Mouse (Mus musculus): Measurements from ENCODE around the gene Nmnat2.
A peak's percentile ranks its signal among the peaks of the same experiment; 100 is the strongest.

Gene Nmnat2

GRCm38 (mm10) chr1:152986981-152987380, 32.2 kb downstream of the Nmnat2 start:
- no peak for DNase-seq

GRCm38 (mm10) chr1:152990067-152990466, 35.3 kb downstream of the Nmnat2 start:
- DNase-seq: no peak

- DNase-seq: peak; percentile 76
Measured at GRCm38 (mm10) chr1:152992271-152993134, 37.7 kb downstream of the Nmnat2 start.

GRCm38 (mm10) chr1:152993803-152994202, 39.0 kb downstream of the Nmnat2 start:
- DNase-seq: no peak

- no peak for DNase-seq
Measured at GRCm38 (mm10) chr1:152999983-153000382, 45.2 kb downstream of the Nmnat2 start.

- DNase-seq: peak; percentile 32
Measured at GRCm38 (mm10) chr1:153000486-153001228, 45.9 kb downstream of the Nmnat2 start.

GRCm38 (mm10) chr1:153002295-153003050, 47.7 kb downstream of the Nmnat2 start:
- DNase-seq: no peak

- DNase-seq: no peak
Measured at GRCm38 (mm10) chr1:153004472-153004871, 49.7 kb downstream of the Nmnat2 start.

- no peak for DNase-seq
Measured at GRCm38 (mm10) chr1:153006054-153006453, 51.3 kb downstream of the Nmnat2 start.

- no peak for DNase-seq
Measured at GRCm38 (mm10) chr1:153006761-153007160, 52.0 kb downstream of the Nmnat2 start.

GRCm38 (mm10) chr1:153007292-153007691, 52.5 kb downstream of the Nmnat2 start:
- no peak for DNase-seq

- no peak for DNase-seq
Measured at GRCm38 (mm10) chr1:153007824-153008223, 53.0 kb downstream of the Nmnat2 start.

GRCm38 (mm10) chr1:153009338-153009737, 54.5 kb downstream of the Nmnat2 start:
- no peak for DNase-seq

- DNase-seq: no peak
Measured at GRCm38 (mm10) chr1:153010353-153011351, 55.9 kb downstream of the Nmnat2 start.

- DNase-seq: no peak
Measured at GRCm38 (mm10) chr1:153011544-153011943, 56.8 kb downstream of the Nmnat2 start.

- no peak for DNase-seq
Measured at GRCm38 (mm10) chr1:153013541-153014288, 58.9 kb downstream of the Nmnat2 start.

GRCm38 (mm10) chr1:153014431-153015186, 59.8 kb downstream of the Nmnat2 start:
- peak; percentile 87 for DNase-seq

- DNase-seq: peak; percentile 63
Measured at GRCm38 (mm10) chr1:153016465-153017163, 61.8 kb downstream of the Nmnat2 start.

GRCm38 (mm10) chr1:153019128-153019527, 64.3 kb downstream of the Nmnat2 start:
- no peak for DNase-seq

GRCm38 (mm10) chr1:153019623-153020022, 64.8 kb downstream of the Nmnat2 start:
- no peak for DNase-seq

Measured in lung, postnatal 10 days (tissue).